Mouse (Mus musculus) C2C12 (cell line): Measurements from ENCODE around the gene Arhgef3.

Experiments used
- CTCF ChIP-seq: IDR thresholded peaks from one replicate; pipeline ENCODE4 v1.5.1; 2011; ENCODE audit not compliant: control insufficient read depth, insufficient read depth, insufficient read length
- MYOG ChIP-seq: IDR thresholded peaks from one replicate; pipeline ENCODE4 v1.6.1; 2011; ENCODE audit not compliant: control insufficient read depth, insufficient read length; ENCODE audit errors: extremely low read depth

- no peak for TF ChIP-seq CTCF
- no peak for TF ChIP-seq MYOG
Measured at GRCm38 (mm10) chr14:27243585-27243984, 128.9 kb downstream of the Arhgef3 start.
